Mouse (Mus musculus): ENCODE measurements around the gene Hnf1a. TPM values are rescaled to one million over a fixed set of nuclear protein-coding genes. Genes with fewer than 3 reads are reported as not detected.

The Hnf1a gene
- total RNA-seq, 1 experiment from 2014 or later = 2.0 TPM

GRCm38 (mm10) chr5:114979250-114980121, 8.6 kb upstream of the Hnf1a start:
- DNase-seq = peak; percentile 81

DNA sequence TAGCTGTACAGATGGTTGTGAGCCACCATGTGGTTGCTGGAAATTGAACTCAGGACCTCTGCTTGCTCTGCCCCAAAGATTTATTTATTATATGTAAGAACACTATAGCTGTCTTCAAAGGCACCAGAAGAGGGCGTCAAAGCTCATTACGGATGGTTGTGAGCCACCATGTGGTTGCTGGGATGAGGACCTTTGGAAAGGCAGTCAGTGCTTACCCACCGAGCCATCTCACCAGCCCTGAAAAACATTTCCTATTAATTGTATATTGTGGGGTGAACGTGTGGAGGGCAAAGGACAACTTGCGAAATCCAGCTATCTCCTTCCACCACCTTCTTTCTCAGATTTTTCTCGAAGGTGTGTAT, 8.0 kb upstream of the Hnf1a start:
- DNase-seq = no peak

DNA sequence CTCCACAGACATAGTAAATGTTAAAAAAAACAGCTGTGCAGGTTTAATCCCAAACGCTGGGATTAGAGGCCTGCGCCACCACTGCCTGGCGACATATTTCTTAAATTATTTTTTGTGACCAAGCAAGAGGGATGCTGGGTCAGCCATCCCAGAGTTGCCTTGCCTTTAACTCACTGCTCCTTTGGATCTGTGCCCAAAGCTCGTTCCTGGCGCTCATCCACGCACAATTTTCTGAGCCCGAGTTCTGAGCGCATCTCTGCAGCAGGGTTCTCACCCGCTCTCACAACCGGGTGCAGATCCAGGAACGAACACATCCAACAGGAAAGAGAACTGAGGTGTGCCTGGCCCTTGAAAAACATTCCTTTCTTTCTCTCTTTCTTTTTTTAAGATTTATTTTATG, 7.6 kb upstream of the Hnf1a start:
- peak; percentile 25 for DNase-seq

DNA sequence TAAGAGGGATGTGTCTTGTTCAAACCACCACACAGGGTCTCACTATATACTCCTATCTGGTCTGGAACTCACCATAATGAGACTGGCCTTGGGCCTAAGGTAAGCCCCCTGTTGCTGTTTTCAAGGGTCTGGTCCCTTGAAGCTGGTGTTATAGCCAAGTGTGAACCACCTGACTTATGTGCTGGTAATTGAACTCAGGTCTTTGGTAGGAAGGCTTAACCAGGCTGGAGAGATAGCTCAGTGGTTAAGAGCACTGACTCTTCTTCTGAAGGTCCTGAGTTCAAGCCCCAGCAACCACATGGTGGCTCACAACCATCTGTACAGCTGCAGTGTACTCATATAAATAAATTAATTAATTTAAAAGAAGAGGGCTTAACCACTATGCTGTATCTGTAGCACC, 6.0 kb upstream of the Hnf1a start:
- no peak for DNase-seq

- DNase-seq = no peak
These were observed 2.2 kb upstream of the Hnf1a start for GRCm38 (mm10) chr5:114973131-114973530.

- DNase-seq = no peak
These were observed 1.3 kb upstream of the Hnf1a start for GRCm38 (mm10) chr5:114972201-114972600.

- DNase-seq = no peak
These were observed 1.2 kb downstream of the Hnf1a start for GRCm38 (mm10) chr5:114969609-114970215.

GRCm38 (mm10) chr5:114969064-114969463, 1.8 kb downstream of the Hnf1a start:
- DNase-seq = no peak

DNA sequence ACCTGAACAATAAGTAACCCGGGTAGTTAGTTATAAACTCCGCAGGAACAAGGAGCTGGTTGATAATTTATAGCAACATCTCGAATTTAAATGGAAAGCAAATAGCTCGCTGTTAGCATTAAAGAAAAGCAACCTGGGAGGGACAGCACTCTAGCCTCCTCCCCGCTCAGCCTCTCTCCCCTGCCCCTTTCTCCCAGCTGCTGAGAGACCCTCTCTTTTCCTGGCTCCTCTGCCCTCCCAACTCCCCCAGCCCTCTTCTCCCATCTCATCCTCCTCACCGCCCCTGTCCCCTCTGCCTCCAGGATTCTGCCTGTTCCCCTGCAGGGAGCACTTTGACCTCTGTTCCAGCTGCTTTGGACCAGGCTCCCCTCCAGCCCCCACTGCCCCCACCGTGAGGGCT, 2.2 kb downstream of the Hnf1a start:
- no peak for DNase-seq

- no peak for DNase-seq
These were observed 3.2 kb downstream of the Hnf1a start for GRCm38 (mm10) chr5:114967523-114968268.

- DNase-seq = no peak
These were observed 5.7 kb downstream of the Hnf1a start for GRCm38 (mm10) chr5:114964967-114965898.

DNA sequence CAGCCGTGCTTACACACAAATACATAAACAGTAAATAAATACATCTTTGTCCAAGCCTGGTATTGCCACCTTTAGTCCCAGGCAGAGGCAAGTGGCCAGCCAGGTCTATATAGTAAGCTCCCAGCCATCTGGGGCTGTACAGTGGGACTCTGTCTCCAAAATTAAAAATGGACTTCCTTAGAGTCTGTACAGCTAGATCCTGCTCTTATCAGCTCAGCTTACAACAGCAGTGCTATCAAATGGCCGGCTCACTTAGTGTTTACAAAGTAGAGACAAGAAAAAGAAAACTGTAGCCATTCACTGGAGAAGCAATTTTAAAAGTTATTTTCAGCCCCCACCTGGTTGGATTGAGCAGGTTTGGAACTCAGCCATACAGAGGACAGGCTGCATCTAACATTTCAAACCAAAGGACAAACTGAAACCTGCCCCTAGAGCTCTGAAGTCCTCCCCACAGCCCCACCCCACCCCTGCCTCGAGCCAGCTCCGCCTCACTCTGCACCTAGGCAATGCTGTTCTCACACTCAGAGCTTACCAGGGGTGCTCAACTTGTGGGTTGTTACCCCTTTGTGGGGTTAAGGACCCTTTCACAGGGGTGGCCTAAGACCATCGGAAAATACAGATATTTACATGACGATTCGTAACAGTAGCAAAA, 6.5 kb downstream of the Hnf1a start:
- no peak for DNase-seq

DNA sequence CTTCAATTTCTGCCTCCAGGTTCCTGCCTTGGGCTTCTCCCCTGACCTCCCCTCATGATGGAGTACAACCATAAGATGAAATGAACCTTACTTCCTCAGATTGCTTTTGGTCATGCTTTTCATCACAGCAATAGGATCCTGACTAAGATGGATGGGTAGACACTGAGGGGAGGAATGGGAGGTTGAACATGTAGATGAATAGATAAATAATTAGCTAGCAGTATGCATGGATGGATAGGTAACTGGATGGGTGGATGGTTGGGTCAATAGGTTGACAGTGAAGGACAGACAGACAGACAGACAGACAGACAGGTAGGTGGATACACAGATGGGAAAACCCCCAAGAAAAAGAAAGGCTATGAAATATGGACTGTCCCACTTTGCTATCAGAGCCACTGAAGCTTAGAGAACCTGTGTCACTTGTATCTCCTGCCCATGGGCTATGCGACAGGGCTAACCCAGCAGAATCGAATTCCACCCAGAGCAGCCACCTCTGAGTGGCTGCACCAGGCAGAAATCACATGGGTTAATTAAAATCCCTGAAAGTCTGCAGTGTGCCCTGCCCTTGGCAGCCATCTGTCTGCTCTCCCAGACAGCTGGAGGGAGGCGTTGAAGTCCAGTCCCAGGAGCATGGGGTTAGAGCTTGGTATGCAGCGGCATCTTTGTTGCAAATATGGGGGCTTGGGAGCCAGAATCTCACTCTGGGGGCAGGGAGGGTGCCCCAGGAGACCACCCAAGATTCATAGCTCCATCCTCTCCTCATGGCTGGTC, 9.1 kb downstream of the Hnf1a start:
- DNase-seq = no peak

DNA sequence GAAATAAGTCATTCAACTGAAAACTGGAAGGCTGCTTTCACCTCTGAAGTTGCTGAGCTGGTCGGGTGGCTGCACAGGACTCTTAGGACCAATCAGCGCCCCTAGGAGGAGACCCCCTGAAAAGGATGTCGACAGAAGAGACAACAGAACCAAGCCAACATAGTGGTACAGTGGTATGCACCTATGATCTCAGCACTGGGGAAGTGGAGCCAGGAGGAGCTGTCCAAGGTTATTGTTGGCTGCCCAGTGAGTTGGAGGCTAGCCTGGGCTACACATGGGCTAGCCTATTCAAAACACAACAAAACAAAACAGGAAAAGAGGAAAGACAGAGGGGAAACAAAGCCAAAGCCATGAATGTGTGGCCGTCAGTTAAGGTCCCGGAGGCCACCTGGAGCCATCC, 12.8 kb downstream of the Hnf1a start:
- no peak for DNase-seq

- no peak for DNase-seq
These were observed 17.6 kb downstream of the Hnf1a start for GRCm38 (mm10) chr5:114953326-114953725.

GRCm38 (mm10) chr5:114951279-114951880, 19.5 kb downstream of the Hnf1a start:
- DNase-seq = no peak

- DNase-seq = no peak
These were observed 20.2 kb downstream of the Hnf1a start for GRCm38 (mm10) chr5:114950669-114951068.

DNA sequence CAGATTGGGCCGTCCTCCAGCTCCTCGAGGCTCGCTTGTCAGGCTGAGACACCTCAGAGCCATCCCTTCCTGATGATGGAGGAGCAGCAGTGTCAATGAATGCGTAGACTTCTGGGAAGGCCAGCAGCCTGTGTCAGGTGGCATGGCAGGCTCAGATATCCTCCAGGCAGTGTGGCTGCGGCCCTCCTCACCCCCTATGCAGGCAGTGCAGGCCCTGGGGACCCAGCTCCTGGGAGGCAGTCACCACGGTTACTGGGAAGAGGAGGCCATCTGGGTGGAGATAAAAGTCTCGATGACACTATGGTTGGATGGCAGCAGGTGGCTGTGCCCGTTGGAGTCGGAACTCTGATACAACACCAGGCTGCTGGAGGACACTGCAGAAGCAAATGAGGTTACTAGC, 21.1 kb downstream of the Hnf1a start:
- no peak for DNase-seq

DNA sequence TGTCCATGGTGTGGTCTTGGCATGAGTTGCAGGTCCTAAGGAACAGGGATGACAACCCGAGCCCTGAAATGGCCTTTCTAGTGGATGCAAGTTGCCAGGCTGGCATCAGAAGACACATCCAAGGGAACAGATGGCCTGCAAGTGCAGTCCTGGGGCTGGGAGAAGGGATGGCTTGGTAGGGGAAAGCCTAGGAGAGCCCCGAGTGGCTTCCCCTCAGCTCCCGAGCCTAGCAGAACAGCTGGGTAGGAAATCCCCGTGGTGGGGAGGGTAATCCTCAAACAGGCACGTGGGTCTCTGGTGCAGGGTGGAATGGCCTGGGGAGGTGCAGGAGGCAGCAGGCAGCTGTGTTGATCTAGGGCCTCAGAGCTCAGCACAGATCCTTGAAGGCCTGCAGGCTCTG, 21.6 kb downstream of the Hnf1a start:
- DNase-seq = no peak

GRCm38 (mm10) chr5:114948891-114949290, 22.0 kb downstream of the Hnf1a start:
- peak; percentile 74 for DNase-seq

Data from adrenal gland, postnatal 14 days (tissue).